Mouse (Mus musculus): ENCODE data around the gene Ahrr. TPM values are rescaled to one million over a fixed set of nuclear protein-coding genes. Genes with fewer than 3 reads are reported as not detected.
A peak's percentile ranks its signal among the peaks of the same experiment; 100 is the strongest.

Ahrr gene
- total and polyA plus RNA-seq, 2 experiments from 2014 or later = 2.3 to 7.6 TPM

DNA sequence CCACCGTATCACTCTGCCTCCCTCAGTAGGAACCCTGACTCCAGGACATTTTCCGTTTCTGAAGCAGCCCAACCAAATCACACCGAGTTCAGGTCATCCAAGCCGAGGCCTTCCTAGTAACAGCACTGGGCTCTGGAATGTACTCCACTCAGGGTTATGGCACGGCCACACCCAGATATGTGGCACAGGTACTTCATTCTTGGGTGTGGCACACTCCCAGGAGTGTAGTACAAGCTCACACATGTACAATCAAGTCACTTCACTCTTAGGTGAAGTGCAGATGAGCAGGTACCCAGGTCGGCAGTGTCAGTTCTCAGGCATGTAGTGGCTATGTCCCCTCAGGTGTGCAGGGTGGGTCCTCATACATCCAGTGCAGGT is 9.5 kb upstream of the Ahrr start:
- Histone ChIP-seq H3K27me3 (ENCODE audit: control insufficient read depth, insufficient read depth, low read length) (no peaks in the 10 kb centered on the region), H3K9ac (replicated peaks; ENCODE audit: low read depth, low read length) (no peak overlapping the region), H3K4me3 (ENCODE audit: low read depth, low read length) (no peak overlapping the region), H3K4me2 (ENCODE audit: low read depth, low read length) (no peak overlapping the region), H3K4me1 (ENCODE audit: control insufficient read depth, insufficient read depth) (no peaks in the 10 kb centered on the region), H3K36me3 (replicated peaks; ENCODE audit: control insufficient read depth, insufficient read depth, low read length) (peaks cover 50% of the 10 kb centered on the region), H3K27ac (ENCODE audit: low read depth) (no peak overlapping the region), H3K9me3 (replicated peaks; ENCODE audit: control insufficient read depth, low read length) (no peaks in the 10 kb centered on the region)
- TF ChIP-seq CTCF (IDR thresholded peaks at IDR 0.05; ENCODE audit: low read depth) = no peak
- no peak for TF ChIP-seq EP300 (IDR thresholded peaks at IDR 0.05; ENCODE audit: low read depth)
- DNase-seq (ENCODE audit: low spot score) = no peak
- ATAC-seq (ENCODE audit: insufficient read depth, low read depth) = no peak
- 68% methylated on average over 6 of the region's 6 CpGs for WGBS

DNA sequence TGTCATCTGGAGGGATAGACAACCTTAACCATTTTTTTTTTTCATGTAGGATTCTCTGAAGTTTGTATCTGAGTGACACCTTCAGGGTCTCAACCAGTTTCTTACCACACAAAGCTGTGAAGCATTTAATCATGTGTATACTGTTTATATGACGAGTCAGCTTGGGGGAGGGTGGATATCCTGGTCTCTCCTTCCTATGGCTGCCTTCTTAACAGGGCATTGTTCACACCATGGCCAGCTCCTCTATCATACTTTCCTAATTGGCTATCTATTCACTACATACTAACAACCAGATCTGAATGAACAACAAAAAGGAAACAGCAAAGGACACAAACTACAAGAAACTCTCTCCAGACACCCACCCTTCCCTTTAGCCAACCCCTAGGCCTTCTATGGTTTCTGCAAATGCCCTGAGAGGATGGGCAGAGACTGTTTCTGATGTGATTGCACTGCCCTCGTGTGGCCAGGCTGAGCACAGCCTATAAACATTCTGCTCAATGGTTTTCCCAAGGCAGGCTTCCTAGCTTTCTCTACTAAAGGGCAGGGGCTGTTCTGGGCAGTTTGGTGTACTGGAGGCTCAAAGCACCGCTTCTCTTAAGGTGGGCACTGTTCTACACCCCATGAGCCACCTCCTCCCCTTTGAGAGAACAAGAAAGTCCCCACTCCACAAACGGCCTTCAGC is 8.9 kb upstream of the Ahrr start:
- Histone ChIP-seq H3K27me3 (ENCODE audit: control insufficient read depth, insufficient read depth, low read length) (no peaks in the 10 kb centered on the region), H3K4me3 (ENCODE audit: low read depth, low read length) (no peak overlapping the region), H3K9ac (replicated peaks; ENCODE audit: low read depth, low read length) (no peak overlapping the region), H3K36me3 (replicated peaks; ENCODE audit: control insufficient read depth, insufficient read depth, low read length) (peaks cover 45% of the 10 kb centered on the region), H3K4me1 (ENCODE audit: control insufficient read depth, insufficient read depth) (no peaks in the 10 kb centered on the region), H3K27ac (ENCODE audit: low read depth) (no peak overlapping the region), H3K9me3 (replicated peaks; ENCODE audit: control insufficient read depth, low read length) (no peaks in the 10 kb centered on the region), H3K4me2 (ENCODE audit: low read depth, low read length) (no peak overlapping the region)
- TF ChIP-seq CTCF (IDR thresholded peaks at IDR 0.05; ENCODE audit: low read depth) (peak; percentile 97), EP300 (IDR thresholded peaks at IDR 0.05; ENCODE audit: low read depth) (no peak)
- DNase-seq (ENCODE audit: low spot score) (peak; percentile 69), ATAC-seq (ENCODE audit: insufficient read depth, low read depth) (peak; percentile 77)
- 28% methylated on average over 4 of the region's 4 CpGs for WGBS

GRCm38 (mm10) chr13:74296376-74296775 is 4.2 kb upstream of the Ahrr start:
- Histone ChIP-seq H3K9me3 (replicated peaks; ENCODE audit: control insufficient read depth, low read length) (no peaks in the 10 kb centered on the region), H3K27me3 (ENCODE audit: control insufficient read depth, insufficient read depth, low read length) (peaks cover 10% of the 10 kb centered on the region; the same call in 1 of the 2 replicates), H3K4me3 (ENCODE audit: low read depth, low read length) (no peak overlapping the region), H3K27ac (ENCODE audit: low read depth) (no peak overlapping the region), H3K4me2 (ENCODE audit: low read depth, low read length) (no peak overlapping the region), H3K36me3 (replicated peaks; ENCODE audit: control insufficient read depth, insufficient read depth, low read length) (no peaks in the 10 kb centered on the region), H3K9ac (replicated peaks; ENCODE audit: low read depth, low read length) (no peak overlapping the region), H3K4me1 (ENCODE audit: control insufficient read depth, insufficient read depth) (no peaks in the 10 kb centered on the region; the same call in 1 of the 2 replicates)
- ATAC-seq (ENCODE audit: insufficient read depth, low read depth) (no peak), DNase-seq (ENCODE audit: low spot score) (no peak)
- TF ChIP-seq EP300 (IDR thresholded peaks at IDR 0.05; ENCODE audit: low read depth) = no peak
- no peak for TF ChIP-seq CTCF (IDR thresholded peaks at IDR 0.05; ENCODE audit: low read depth)
- WGBS = 63% methylated on average over 7 of the region's 7 CpGs

DNA sequence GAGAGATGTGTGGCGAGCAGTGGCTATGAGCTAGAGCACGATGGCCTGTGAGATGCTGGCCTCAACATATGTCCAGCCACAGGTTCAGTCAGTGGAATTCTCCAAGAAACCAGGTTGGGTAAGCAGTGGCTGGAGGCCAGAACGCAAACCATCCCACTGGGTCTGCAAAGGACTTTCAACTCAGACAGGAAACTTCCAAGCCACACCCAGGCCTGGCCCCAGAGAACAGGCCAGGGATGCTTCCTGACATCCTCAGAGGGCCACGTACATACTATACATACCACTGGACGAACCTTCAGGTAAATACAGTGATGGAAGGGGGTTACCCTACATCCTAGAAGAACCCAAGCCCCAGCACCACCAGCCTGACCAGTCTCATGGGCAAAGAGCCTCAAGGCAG is 2.5 kb downstream of the Ahrr start:
- TF ChIP-seq CTCF (IDR thresholded peaks at IDR 0.05; ENCODE audit: low read depth) (no peak), EP300 (IDR thresholded peaks at IDR 0.05; ENCODE audit: low read depth) (no peak)
- Histone ChIP-seq H3K4me1 (ENCODE audit: control insufficient read depth, insufficient read depth) (no peaks in the 10 kb centered on the region; the same call in 1 of the 2 replicates), H3K9me3 (replicated peaks; ENCODE audit: control insufficient read depth, low read length) (no peaks in the 10 kb centered on the region), H3K4me3 (ENCODE audit: low read depth, low read length) (no peak overlapping the region), H3K4me2 (ENCODE audit: low read depth, low read length) (no peak overlapping the region), H3K9ac (replicated peaks; ENCODE audit: low read depth, low read length) (no peak overlapping the region), H3K36me3 (replicated peaks; ENCODE audit: control insufficient read depth, insufficient read depth, low read length) (no peaks in the 10 kb centered on the region), H3K27me3 (ENCODE audit: control insufficient read depth, insufficient read depth, low read length) (peaks cover 15% of the 10 kb centered on the region; the same call in 1 of the 2 replicates), H3K27ac (ENCODE audit: low read depth) (no peak overlapping the region)
- DNase-seq (ENCODE audit: low spot score) = no peak
- ATAC-seq (ENCODE audit: insufficient read depth, low read depth) = no peak
- WGBS = 72% methylated on average over 5 of the region's 5 CpGs

GRCm38 (mm10) chr13:74282299-74282698 is 9.8 kb downstream of the Ahrr start:
- no peak overlapping the region for H3K27ac ChIP-seq (ENCODE audit: low read depth)
- no peaks in the 10 kb centered on the region for H3K27me3 ChIP-seq (ENCODE audit: control insufficient read depth, insufficient read depth, low read length)
- no peak overlapping the region for H3K4me3 ChIP-seq (ENCODE audit: low read depth, low read length)
- 48% methylated on average over 2 of the region's 2 CpGs for WGBS
- ATAC-seq (ENCODE audit: insufficient read depth, low read depth) = no peak
- H3K36me3 ChIP-seq (replicated peaks; ENCODE audit: control insufficient read depth, insufficient read depth, low read length) = no peaks in the 10 kb centered on the region
- H3K4me1 ChIP-seq (ENCODE audit: control insufficient read depth, insufficient read depth) = no peaks in the 10 kb centered on the region
- no peaks in the 10 kb centered on the region for H3K9me3 ChIP-seq (replicated peaks; ENCODE audit: control insufficient read depth, low read length)
- DNase-seq (ENCODE audit: low spot score) = no peak
- no peak overlapping the region for H3K9ac ChIP-seq (replicated peaks; ENCODE audit: low read depth, low read length)
- TF ChIP-seq EP300 (IDR thresholded peaks at IDR 0.05; ENCODE audit: low read depth) (no peak), CTCF (IDR thresholded peaks at IDR 0.05; ENCODE audit: low read depth) (no peak)
- no peak overlapping the region for H3K4me2 ChIP-seq (ENCODE audit: low read depth, low read length)

- WGBS = 46% methylated on average over 4 of the region's 4 CpGs
- no peak for ATAC-seq (ENCODE audit: insufficient read depth, low read depth)
- DNase-seq (ENCODE audit: low spot score) = no peak
- H3K36me3 ChIP-seq (replicated peaks; ENCODE audit: control insufficient read depth, insufficient read depth, low read length) = no peaks in the 10 kb centered on the region
- H3K4me1 ChIP-seq (ENCODE audit: control insufficient read depth, insufficient read depth) = no peaks in the 10 kb centered on the region
- H3K9me3 ChIP-seq (replicated peaks; ENCODE audit: control insufficient read depth, low read length) = no peaks in the 10 kb centered on the region
- H3K4me3 ChIP-seq (ENCODE audit: low read depth, low read length) = no peak overlapping the region
- no peak overlapping the region for H3K4me2 ChIP-seq (ENCODE audit: low read depth, low read length)
- no peaks in the 10 kb centered on the region for H3K27me3 ChIP-seq (ENCODE audit: control insufficient read depth, insufficient read depth, low read length)
- H3K27ac ChIP-seq (ENCODE audit: low read depth) = no peak overlapping the region
- TF ChIP-seq CTCF (IDR thresholded peaks at IDR 0.05; ENCODE audit: low read depth) (no peak), EP300 (IDR thresholded peaks at IDR 0.05; ENCODE audit: low read depth) (no peak)
- no peak overlapping the region for H3K9ac ChIP-seq (replicated peaks; ENCODE audit: low read depth, low read length)
Observed at GRCm38 (mm10) chr13:74275726-74276125, 16.4 kb downstream of the Ahrr start.

Data from heart, postnatal 0 days (tissue).